Mouse (Mus musculus): Measurements from ENCODE around the gene Aff4. TPM values are rescaled to one million over a fixed set of nuclear protein-coding genes. Genes with fewer than 3 reads are reported as not detected.
"Not testable (repeated sequence)": the region's sequence is repeated elsewhere in the genome, so short reads cannot be mapped to it uniquely, and the experiment has no call there.

The Aff4 gene
- total RNA-seq, 1 experiment from 2014 or later: 183 TPM

DNA sequence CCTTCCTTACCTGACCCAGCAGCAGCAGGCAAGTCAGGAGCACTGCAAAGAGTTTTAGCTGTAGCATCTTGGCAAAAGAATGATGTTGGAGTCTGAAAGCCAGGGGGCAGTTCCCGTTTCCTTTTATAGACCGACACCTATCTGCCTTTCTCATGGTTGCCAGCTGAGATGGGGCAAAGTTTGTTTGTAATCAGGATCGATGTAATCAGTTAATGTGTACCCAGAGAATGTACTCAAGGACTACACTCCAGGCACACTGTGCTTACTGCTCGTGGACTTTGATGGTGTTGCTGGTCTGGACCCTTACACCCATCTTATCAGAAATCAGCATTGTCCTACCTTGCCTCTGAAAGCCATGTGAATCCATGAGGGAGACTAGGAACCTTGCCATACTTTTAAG is 72.4 kb downstream of the Aff4 start, which contains the start of gene Leap2:
Gene Leap2, minus strand, starts transcription at position 135 of the 400 bp plus-strand sequence.
- no peak for ATAC-seq (ENCODE audit: extremely low read depth, insufficient number of reproducible peaks, low FRiP score, poor library complexity, severe bottlenecking)

GRCm38 (mm10) chr11:53424826-53425225 is 74.2 kb downstream of the Aff4 start:
- no peak for ATAC-seq (ENCODE audit: extremely low read depth, insufficient number of reproducible peaks, low FRiP score, poor library complexity, severe bottlenecking)

DNA sequence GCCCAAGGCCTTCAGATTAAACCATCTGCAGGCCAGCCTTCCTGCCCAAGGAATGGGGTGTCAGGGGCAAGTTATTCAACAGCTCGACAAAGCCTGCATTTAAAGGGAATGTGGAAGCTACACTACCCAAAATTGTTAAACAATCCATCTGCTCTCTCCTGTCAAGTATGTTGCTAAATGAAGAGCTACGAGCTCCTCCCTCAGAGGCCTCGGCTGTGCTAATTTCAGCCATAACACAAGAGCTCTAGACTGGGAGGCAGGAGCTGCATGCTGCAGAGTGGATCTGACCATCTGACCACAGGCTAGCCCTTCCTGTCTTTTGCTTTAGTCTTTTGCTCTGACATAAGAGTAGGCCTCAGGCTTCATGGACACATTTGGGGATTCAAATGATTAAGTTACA is 74.6 kb downstream of the Aff4 start:
- ATAC-seq (ENCODE audit: extremely low read depth, insufficient number of reproducible peaks, low FRiP score, poor library complexity, severe bottlenecking): no peak

- no peak for ATAC-seq (ENCODE audit: extremely low read depth, insufficient number of reproducible peaks, low FRiP score, poor library complexity, severe bottlenecking)
Measured at GRCm38 (mm10) chr11:53425711-53426255, 75.2 kb downstream of the Aff4 start.

DNA sequence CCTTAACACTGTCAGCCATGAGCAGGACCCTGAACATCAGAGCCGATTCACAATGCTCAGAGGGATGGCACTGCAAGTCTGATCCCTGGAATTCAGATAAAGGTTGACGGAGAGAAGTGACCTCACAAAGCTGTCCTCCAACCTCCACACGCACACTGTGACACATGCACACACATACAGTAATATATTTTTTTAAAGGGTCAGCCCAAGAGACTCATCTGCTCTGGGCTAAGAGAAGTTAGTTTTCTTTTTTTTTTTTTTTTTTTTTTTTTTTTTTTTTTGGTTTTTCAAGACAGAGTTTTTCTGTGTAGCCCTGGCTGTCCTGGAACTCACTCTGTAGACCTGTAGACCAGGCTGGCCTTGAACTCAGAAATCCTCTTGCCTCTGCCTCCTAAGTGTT is 76.3 kb downstream of the Aff4 start:
- ATAC-seq (ENCODE audit: extremely low read depth, insufficient number of reproducible peaks, low FRiP score, poor library complexity, severe bottlenecking): not testable (repeated sequence)

GRCm38 (mm10) chr11:53427993-53428715 is 77.5 kb downstream of the Aff4 start:
- no peak for ATAC-seq (ENCODE audit: extremely low read depth, insufficient number of reproducible peaks, low FRiP score, poor library complexity, severe bottlenecking)

- ATAC-seq (ENCODE audit: extremely low read depth, insufficient number of reproducible peaks, low FRiP score, poor library complexity, severe bottlenecking): no peak
Measured at GRCm38 (mm10) chr11:53428716-53429057, 78.1 kb downstream of the Aff4 start.

- ATAC-seq (ENCODE audit: extremely low read depth, insufficient number of reproducible peaks, low FRiP score, poor library complexity, severe bottlenecking): no peak
Measured at GRCm38 (mm10) chr11:53429182-53429581, 78.5 kb downstream of the Aff4 start.

DNA sequence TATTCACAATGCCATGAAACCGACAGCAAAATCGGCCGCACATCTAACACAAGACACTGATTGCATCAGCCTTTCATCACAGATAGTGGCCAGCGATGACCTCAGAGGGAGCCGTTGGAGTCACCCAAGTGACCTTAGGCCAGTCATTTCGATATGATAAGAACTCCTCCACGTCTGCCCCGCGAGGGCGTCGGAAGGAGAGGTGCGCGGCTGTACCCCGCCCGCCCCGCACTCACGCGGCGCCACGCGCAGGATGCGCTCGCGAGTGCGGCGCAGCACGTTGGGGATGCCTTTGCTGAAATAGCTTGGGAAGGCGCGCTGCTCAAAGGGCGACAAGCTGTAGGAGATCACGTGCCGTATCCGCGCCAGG is 79.7 kb downstream of the Aff4 start:
- ATAC-seq (ENCODE audit: extremely low read depth, insufficient number of reproducible peaks, low FRiP score, poor library complexity, severe bottlenecking): 0 out of 2 replicates have a peak, but pooled peaks have one; percentile 0

GRCm38 (mm10) chr11:53430670-53431346 is 80.2 kb downstream of the Aff4 start, which contains the start of the genes Uqcrq and Gdf9:
TSS of gene Uqcrq (minus strand) at chr11:53430831.
TSS of gene Gdf9 (plus strand) at chr11:53431023.
- ATAC-seq (ENCODE audit: extremely low read depth, insufficient number of reproducible peaks, low FRiP score, poor library complexity, severe bottlenecking): peak; percentile 88

DNA sequence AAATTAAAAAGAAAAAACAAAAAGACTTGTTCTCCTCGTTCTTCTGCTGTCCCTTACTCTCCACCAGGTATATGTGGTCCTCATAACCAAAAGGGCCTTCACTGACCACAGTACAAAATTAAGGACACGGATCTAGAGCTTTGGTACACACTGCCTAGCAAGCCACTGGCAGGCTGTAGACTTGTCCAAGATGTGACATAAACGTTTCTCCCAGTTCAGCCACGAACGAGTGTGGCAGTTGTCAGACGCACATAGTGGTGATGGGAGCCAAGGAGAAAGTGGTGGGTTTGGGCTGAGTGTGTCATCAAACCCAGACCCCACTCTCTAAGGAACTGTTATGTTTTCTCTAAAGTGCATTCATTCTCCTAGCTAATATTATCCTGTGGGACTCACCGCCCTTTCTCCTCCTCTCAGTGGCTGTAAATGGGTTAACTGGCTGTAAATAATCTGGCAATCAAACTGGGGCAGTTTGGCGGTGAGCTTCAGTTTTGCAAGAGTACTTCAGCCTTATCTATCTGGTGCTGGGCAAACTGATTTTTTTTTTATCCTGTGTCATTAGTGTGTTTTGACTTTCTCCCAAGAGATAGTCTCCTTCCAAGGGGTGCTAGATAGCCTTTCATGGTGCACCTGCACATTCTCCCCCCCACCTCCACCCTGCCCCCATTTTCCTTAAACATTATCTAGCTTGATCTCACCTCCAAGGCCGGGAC is 80.9 kb downstream of the Aff4 start:
- ATAC-seq (ENCODE audit: extremely low read depth, insufficient number of reproducible peaks, low FRiP score, poor library complexity, severe bottlenecking): no peak

DNA sequence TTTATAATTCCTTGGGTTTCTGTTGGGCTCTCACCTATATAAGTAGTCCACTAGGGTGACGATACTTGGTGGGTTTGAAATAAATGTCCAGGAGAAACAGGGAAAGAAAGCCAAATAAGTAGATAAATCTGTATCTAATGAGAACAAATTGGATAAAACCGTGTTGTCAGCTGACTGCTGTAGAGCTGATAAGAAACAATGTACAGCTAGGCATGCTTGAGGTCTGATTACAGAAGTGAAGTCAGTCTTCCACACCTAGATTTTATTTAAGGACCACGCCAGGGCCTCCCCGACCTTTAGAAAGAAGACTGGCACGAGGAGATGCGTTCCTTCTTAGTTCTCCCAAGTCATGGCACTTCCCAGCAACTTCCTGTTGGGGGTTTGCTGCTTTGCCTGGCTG is 82.4 kb downstream of the Aff4 start:
- ATAC-seq (ENCODE audit: extremely low read depth, insufficient number of reproducible peaks, low FRiP score, poor library complexity, severe bottlenecking): no peak

DNA sequence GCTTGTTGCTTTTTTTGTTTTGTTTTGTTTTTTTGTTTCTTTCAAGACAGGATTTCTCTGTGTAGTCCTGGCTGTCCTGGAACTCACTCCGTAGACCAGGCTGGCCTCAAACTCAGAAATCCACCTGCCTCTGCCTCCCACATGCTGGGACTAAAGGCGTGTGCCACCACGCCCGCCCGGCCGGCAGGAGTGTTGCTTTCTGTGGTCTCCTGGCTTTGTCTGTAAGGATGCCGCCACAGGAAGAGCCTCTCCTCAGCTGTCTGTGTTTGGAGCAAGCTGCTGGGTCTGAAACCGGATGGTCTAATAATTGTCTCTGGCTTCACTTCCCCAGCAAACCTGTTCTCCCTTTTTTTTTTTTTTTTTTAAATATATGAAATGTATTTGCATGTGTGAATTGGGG is 84.9 kb downstream of the Aff4 start:
- no peak for ATAC-seq (ENCODE audit: extremely low read depth, insufficient number of reproducible peaks, low FRiP score, poor library complexity, severe bottlenecking)

GRCm38 (mm10) chr11:53436338-53436737 is 85.7 kb downstream of the Aff4 start:
- ATAC-seq (ENCODE audit: extremely low read depth, insufficient number of reproducible peaks, low FRiP score, poor library complexity, severe bottlenecking): no peak

DNA sequence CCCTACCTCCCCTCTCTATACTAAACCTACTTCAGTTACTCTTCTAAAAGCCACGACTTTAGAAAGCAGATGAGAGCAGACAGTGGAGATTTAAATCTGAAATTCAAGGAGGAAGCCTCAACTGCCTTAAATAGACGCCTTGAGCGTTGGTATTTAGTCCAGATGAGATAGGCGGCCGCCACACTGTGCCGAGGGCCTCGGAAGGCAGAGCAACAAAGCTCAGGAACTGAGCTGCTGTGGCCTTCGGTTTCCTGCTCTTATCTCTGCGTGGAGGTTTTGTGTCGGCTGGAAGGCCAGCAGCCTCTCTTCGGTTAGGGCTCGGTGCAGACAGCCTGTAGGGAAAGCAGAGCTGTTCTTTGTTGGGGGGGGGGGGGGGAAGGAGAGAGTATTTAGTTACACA is 91.3 kb downstream of the Aff4 start:
- ATAC-seq (ENCODE audit: extremely low read depth, insufficient number of reproducible peaks, low FRiP score, poor library complexity, severe bottlenecking): no peak

GRCm38 (mm10) chr11:53443861-53444260 is 93.2 kb downstream of the Aff4 start:
- no peak for ATAC-seq (ENCODE audit: extremely low read depth, insufficient number of reproducible peaks, low FRiP score, poor library complexity, severe bottlenecking)

DNA sequence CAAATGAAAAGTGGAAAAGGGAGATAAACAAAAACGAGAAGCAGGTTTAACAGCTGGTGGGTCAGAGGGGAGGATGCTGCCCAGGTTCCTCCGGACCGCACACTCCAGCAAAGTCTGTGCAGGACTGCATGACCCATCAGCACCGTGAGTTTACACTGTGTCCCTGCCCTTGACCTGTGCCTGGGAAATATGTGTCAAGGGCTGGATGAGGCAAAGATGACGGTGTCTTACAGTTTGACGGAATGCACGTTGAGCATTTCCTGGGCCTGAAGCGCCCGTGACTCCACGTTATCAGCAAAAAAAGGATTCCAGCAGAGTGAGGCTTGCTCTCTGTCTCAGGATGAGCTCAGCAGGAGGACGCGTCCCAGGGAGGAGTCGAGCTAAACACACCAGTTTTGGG is 94.9 kb downstream of the Aff4 start:
- ATAC-seq (ENCODE audit: extremely low read depth, insufficient number of reproducible peaks, low FRiP score, poor library complexity, severe bottlenecking): no peak

DNA sequence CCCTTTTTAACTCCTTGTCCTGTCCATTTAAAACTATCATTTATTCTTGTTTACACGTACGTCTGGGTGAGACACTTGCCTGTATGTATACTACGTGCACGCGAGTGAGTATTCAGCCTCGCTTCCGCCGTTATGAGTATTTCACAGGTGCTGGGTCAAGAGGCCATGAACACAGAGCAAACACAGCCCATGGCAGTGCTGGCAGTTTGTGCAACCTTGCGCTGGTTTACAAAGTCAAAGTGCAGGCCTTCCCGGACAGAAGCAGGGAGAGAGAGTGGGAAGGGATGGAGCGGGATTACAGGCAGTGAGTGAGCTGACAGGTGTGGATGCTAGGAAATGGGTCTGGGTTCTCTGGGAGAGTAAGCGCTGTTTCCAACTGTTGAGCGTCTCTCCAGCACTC is 95.5 kb downstream of the Aff4 start:
- no peak for ATAC-seq (ENCODE audit: extremely low read depth, insufficient number of reproducible peaks, low FRiP score, poor library complexity, severe bottlenecking)

DNA sequence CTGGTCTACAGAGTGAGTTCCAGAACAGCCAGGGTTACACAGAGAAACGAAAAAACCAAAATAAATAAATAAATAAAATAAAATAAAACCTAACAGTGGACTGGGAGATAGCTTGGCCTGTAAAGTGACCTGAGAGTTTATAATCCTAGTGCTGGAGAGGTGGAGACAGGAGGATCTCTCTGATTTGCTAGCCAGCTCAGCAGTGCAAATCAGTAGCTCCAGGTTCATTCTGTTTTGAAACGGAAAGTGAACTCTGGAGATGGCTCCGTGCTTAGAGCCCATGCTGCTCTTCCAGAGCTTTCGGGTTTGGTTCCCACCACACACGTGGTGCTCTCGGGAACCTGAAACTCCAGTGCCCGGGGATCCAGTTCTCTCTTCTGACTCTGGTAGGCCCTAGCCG is 97.4 kb downstream of the Aff4 start:
- ATAC-seq (ENCODE audit: extremely low read depth, insufficient number of reproducible peaks, low FRiP score, poor library complexity, severe bottlenecking): no peak

DNA sequence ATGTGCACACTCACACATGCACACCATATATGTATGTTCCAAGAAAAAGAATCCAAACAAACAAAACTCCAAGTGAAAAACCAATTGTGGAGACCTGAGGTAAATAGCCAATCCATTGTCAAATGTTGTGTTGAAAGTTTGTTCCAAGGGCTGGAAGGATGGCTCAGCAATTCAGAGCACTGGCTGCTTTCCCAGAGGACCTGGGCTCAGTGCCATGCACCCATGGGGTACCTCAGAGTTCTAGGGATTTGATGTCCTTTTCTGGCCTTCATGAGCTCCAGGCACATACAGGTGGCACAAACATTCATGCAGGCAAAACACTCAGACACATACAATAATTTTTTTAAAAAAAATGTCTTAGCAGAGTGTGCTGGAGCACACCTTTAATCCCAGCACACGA is 97.9 kb downstream of the Aff4 start:
- no peak for ATAC-seq (ENCODE audit: extremely low read depth, insufficient number of reproducible peaks, low FRiP score, poor library complexity, severe bottlenecking)

Data from neutrophil, adult 5-6 weeks (primary cell).